Mouse (Mus musculus): ENCODE results near the gene Numa1. TPM values are rescaled to one million over a fixed set of nuclear protein-coding genes. Genes with fewer than 3 reads are reported as not detected.
"Not testable (repeated sequence)": the region's sequence is repeated elsewhere in the genome, so short reads cannot be mapped to it uniquely, and the experiment has no call there.

Numa1 gene
- polyA plus RNA-seq, 1 experiment = 89.0 TPM

GRCm38 (mm10) chr7:102023821-102024220 lies 89.9 kb downstream of the Numa1 start:
- WGBS = 94% methylated on average over 9 of the region's 9 CpGs
- H3K4me1 ChIP-seq (ENCODE audit: control insufficient read depth, insufficient read depth, low read length) = peaks cover 6% of the 10 kb centered on the region; the same call in 1 of the 2 replicates
- no peak overlapping the region for H3K27ac ChIP-seq (ENCODE audit: insufficient read depth, low read length)
- no peak for DNase-seq
- TF ChIP-seq POLR2A (IDR thresholded peaks at IDR 0.05; ENCODE audit: borderline replicate concordance, insufficient read depth, low read length) (no peak), CTCF (IDR thresholded peaks at IDR 0.05; ENCODE audit: borderline replicate concordance, insufficient read depth, low read depth, low read length) (no peak)
- H3K4me3 ChIP-seq (replicated peaks; ENCODE audit: insufficient read depth, low read depth, low read length) = no peak overlapping the region
- no peaks in the 10 kb centered on the region for H3K27me3 ChIP-seq (ENCODE audit: control insufficient read depth, insufficient read depth, low read length)

- TF ChIP-seq POLR2A (IDR thresholded peaks at IDR 0.05; ENCODE audit: borderline replicate concordance, insufficient read depth, low read length) (no peak), CTCF (IDR thresholded peaks at IDR 0.05; ENCODE audit: borderline replicate concordance, insufficient read depth, low read depth, low read length) (no peak)
- no peak overlapping the region for H3K27ac ChIP-seq (ENCODE audit: insufficient read depth, low read length)
- H3K27me3 ChIP-seq (ENCODE audit: control insufficient read depth, insufficient read depth, low read length) = no peaks in the 10 kb centered on the region
- no peak overlapping the region for H3K4me3 ChIP-seq (replicated peaks; ENCODE audit: insufficient read depth, low read depth, low read length)
- WGBS = 74% methylated on average over 2 of the region's 2 CpGs
- DNase-seq = no peak
- no peaks in the 10 kb centered on the region for H3K4me1 ChIP-seq (ENCODE audit: control insufficient read depth, insufficient read depth, low read length)
These were observed 91.5 kb downstream of the Numa1 start for GRCm38 (mm10) chr7:102025187-102026119.

- WGBS = 97% methylated on average over 1 of the region's 1 CpGs
- Histone ChIP-seq H3K27me3 (ENCODE audit: control insufficient read depth, insufficient read depth, low read length) (no peaks in the 10 kb centered on the region), H3K4me3 (replicated peaks; ENCODE audit: insufficient read depth, low read depth, low read length) (no peak overlapping the region), H3K27ac (ENCODE audit: insufficient read depth, low read length) (no peak overlapping the region), H3K4me1 (ENCODE audit: control insufficient read depth, insufficient read depth, low read length) (no peaks in the 10 kb centered on the region)
- DNase-seq = no peak
- TF ChIP-seq CTCF (IDR thresholded peaks at IDR 0.05; ENCODE audit: borderline replicate concordance, insufficient read depth, low read depth, low read length) (peak; percentile 37; the same call in 1 of the 2 replicates), POLR2A (IDR thresholded peaks at IDR 0.05; ENCODE audit: borderline replicate concordance, insufficient read depth, low read length) (no peak)
These were observed 101.0 kb downstream of the Numa1 start for GRCm38 (mm10) chr7:102034904-102035303.

GRCm38 (mm10) chr7:102035534-102035933 lies 101.6 kb downstream of the Numa1 start:
- Histone ChIP-seq H3K4me3 (replicated peaks; ENCODE audit: insufficient read depth, low read depth, low read length) (no peak overlapping the region), H3K4me1 (ENCODE audit: control insufficient read depth, insufficient read depth, low read length) (no peaks in the 10 kb centered on the region), H3K27ac (ENCODE audit: insufficient read depth, low read length) (no peak overlapping the region), H3K27me3 (ENCODE audit: control insufficient read depth, insufficient read depth, low read length) (no peaks in the 10 kb centered on the region)
- WGBS = 84% methylated on average over 2 of the region's 2 CpGs
- no peak for DNase-seq
- TF ChIP-seq CTCF (IDR thresholded peaks at IDR 0.05; ENCODE audit: borderline replicate concordance, insufficient read depth, low read depth, low read length) = no peak
- no peak for TF ChIP-seq POLR2A (IDR thresholded peaks at IDR 0.05; ENCODE audit: borderline replicate concordance, insufficient read depth, low read length)

- Histone ChIP-seq H3K4me3 (replicated peaks; ENCODE audit: insufficient read depth, low read depth, low read length) (no peak overlapping the region), H3K27ac (ENCODE audit: insufficient read depth, low read length) (no peak overlapping the region), H3K4me1 (ENCODE audit: control insufficient read depth, insufficient read depth, low read length) (no peaks in the 10 kb centered on the region), H3K27me3 (ENCODE audit: control insufficient read depth, insufficient read depth, low read length) (no peaks in the 10 kb centered on the region)
- 95% methylated on average over 3 of the region's 3 CpGs for WGBS
- DNase-seq = no peak
- TF ChIP-seq POLR2A (IDR thresholded peaks at IDR 0.05; ENCODE audit: borderline replicate concordance, insufficient read depth, low read length) = no peak
- TF ChIP-seq CTCF (IDR thresholded peaks at IDR 0.05; ENCODE audit: borderline replicate concordance, insufficient read depth, low read depth, low read length) = no peak
These were observed 103.4 kb downstream of the Numa1 start for GRCm38 (mm10) chr7:102037318-102037717.

- Histone ChIP-seq H3K27me3 (ENCODE audit: control insufficient read depth, insufficient read depth, low read length) (no peaks in the 10 kb centered on the region), H3K27ac (ENCODE audit: insufficient read depth, low read length) (no peak overlapping the region; the same call in 1 of the 2 replicates), H3K4me1 (ENCODE audit: control insufficient read depth, insufficient read depth, low read length) (peaks cover 5% of the 10 kb centered on the region; the same call in 1 of the 2 replicates), H3K4me3 (replicated peaks; ENCODE audit: insufficient read depth, low read depth, low read length) (no peak overlapping the region)
- 28% methylated on average over 2 of the region's 2 CpGs for WGBS
- TF ChIP-seq POLR2A (IDR thresholded peaks at IDR 0.05; ENCODE audit: borderline replicate concordance, insufficient read depth, low read length) = no peak
- peak in 1 of 2 experiments; percentile 22 for DNase-seq
These were observed 108.4 kb downstream of the Numa1 start for GRCm38 (mm10) chr7:102042314-102042713.

GRCm38 (mm10) chr7:102048524-102048923 lies 114.6 kb downstream of the Numa1 start:
- not testable (repeated sequence) for DNase-seq; H3K27ac ChIP-seq (ENCODE audit: insufficient read depth, low read length); H3K4me1 ChIP-seq (ENCODE audit: control insufficient read depth, insufficient read depth, low read length); H3K4me3 ChIP-seq (replicated peaks; ENCODE audit: insufficient read depth, low read depth, low read length); H3K27me3 ChIP-seq (ENCODE audit: control insufficient read depth, insufficient read depth, low read length)

- no peak for DNase-seq
- Histone ChIP-seq H3K27ac (ENCODE audit: insufficient read depth, low read length) (no peak overlapping the region), H3K4me3 (replicated peaks; ENCODE audit: insufficient read depth, low read depth, low read length) (no peak overlapping the region), H3K4me1 (ENCODE audit: control insufficient read depth, insufficient read depth, low read length) (peaks cover 2% of the 10 kb centered on the region; the same call in 1 of the 2 replicates), H3K27me3 (ENCODE audit: control insufficient read depth, insufficient read depth, low read length) (no peaks in the 10 kb centered on the region)
- TF ChIP-seq CTCF (IDR thresholded peaks at IDR 0.05; ENCODE audit: borderline replicate concordance, insufficient read depth, low read depth, low read length) (no peak), POLR2A (IDR thresholded peaks at IDR 0.05; ENCODE audit: borderline replicate concordance, insufficient read depth, low read length) (no peak)
- WGBS = 90% methylated on average over 3 of the region's 3 CpGs
These were observed 127.4 kb downstream of the Numa1 start for GRCm38 (mm10) chr7:102061353-102061752.
